Mouse (Mus musculus) urinary bladder, postnatal 10 days (tissue): ENCODE results near the gene 1700020N01Rik.

ENCODE experiments used
- DNase-seq: peaks from one replicate; pipeline ENCODE4 v3.0.0; 2022; ENCODE audit warnings: low spot score

1700020N01Rik gene

DNA sequence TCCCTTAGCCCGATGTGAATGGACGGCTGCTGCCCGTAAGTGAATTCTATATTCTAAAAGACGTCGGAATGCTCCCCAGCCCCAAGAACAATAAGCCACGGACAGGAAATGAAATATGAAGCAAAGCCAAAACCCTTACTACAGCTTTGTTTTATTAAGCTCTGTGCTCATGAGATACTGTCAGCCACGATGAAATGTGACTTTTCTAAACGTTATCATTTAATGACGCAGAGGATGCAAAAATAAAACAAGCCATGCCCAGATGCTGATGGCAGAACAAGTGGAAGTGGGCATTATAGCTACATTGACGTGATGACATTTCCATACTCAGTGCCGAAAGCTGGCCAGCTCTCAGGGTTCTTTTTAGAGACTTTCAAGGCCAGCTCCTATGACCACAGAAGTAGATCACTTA lies 76.8 kb downstream of the 1700020N01Rik start:
- DNase-seq: no peak

GRCm38 (mm10) chr10:21670168-21670567 lies 77.2 kb downstream of the 1700020N01Rik start:
- DNase-seq: no peak
